Mouse (Mus musculus): ENCODE measurements at regions not wholly inside any gene's neighbourhood (a gene's known extent, or its start where the extent isn't known, plus 50 kb on each side); places are given as distances from the start of the nearest gene placed in this dataset.

DNA sequence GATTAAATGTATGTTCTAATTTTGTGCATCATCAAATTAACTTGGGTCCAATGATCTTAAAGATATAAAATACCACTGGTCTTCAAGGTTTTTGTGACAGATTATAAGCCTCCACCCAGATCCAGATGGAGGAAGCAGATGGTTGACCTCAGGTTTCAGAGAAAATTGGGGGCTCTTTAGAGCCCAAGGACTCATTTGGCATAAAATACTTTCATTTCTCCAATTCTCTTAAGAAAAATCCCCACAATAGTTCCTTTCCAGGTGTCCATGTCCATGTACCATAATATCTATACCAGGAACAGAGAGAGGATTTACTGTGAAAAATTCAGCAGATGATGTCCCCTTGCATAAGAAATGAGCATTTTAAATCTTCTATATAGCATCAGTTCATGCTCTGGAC, 385.0 kb downstream of the Cypt12 start:
- TF ChIP-seq POLR2A (IDR thresholded peaks at IDR 0.05; ENCODE audit: low read depth, low read length), result no peak
- no peak for TF ChIP-seq CTCF (conservative IDR thresholded peaks at IDR 0.05 in 1 of 2, IDR thresholded peaks at IDR 0.05 in 1 of 2; ENCODE audit: low read depth in 2 of 2, low read length in 2 of 2)
- TF ChIP-seq MYC (IDR thresholded peaks at IDR 0.05; ENCODE audit: low read depth, low read length), result no peak
- no peak for TF ChIP-seq SMC3 (IDR thresholded peaks at IDR 0.05; ENCODE audit: low read depth, low read length)
- TF ChIP-seq E2F4 (IDR thresholded peaks at IDR 0.05; ENCODE audit: insufficient replicate concordance, low read depth, low read length), result no peak
- TF ChIP-seq SIN3A (IDR thresholded peaks at IDR 0.05; ENCODE audit: low read length), result no peak
- no peak for TF ChIP-seq EP300 (IDR thresholded peaks at IDR 0.05; ENCODE audit: low read length)
- TF ChIP-seq MAX (IDR thresholded peaks at IDR 0.05; ENCODE audit: low read length), result no peak
- no peak for TF ChIP-seq CHD2 (IDR thresholded peaks at IDR 0.05; ENCODE audit: low read length)
- TF ChIP-seq NELFE (IDR thresholded peaks at IDR 0.05; ENCODE audit: low read depth, low read length), result no peak

All from CH12.LX (cell line).